Mouse (Mus musculus) stomach, embryonic 14.5 days (tissue): ENCODE measurements at regions not wholly inside any gene's neighbourhood (a gene's known extent, or its start where the extent isn't known, plus 50 kb on each side); places are given as distances from the start of the nearest gene placed in this dataset.

ENCODE experiments used
- ATAC-seq: fragments of 200-750 bp; cut with Nextera tagmentation; 2 replicates; pipeline ENCODE4 v1.8.0; 2017; ENCODE audit warnings: low read depth, moderate TSS enrichment; ENCODE audit not compliant: insufficient number of reproducible peaks, insufficient read depth, low FRiP score
- H3K27ac ChIP-seq: fragments of 300-500 bp; sonication (generic); 2 replicates; pipeline ENCODE4 v1.5.1; 2014; ENCODE audit warnings: mild to moderate bottlenecking, low read length, moderate library complexity, mixed read lengths
- H3K27me3 ChIP-seq: fragments of 300-500 bp; sonication (generic); 2 replicates; pipeline ENCODE4 v1.6.1; 2014; ENCODE audit warnings: low read length, control low read depth, mixed read lengths; ENCODE audit not compliant: control insufficient read depth, insufficient read depth
- H3K36me3 ChIP-seq: fragments of 300-500 bp; sonication (generic); 2 replicates; pipeline ENCODE4 v1.6.1; 2014; ENCODE audit warnings: mild to moderate bottlenecking, control low read depth, low read length, moderate library complexity, mixed read lengths; ENCODE audit not compliant: control insufficient read depth, insufficient read depth
- H3K4me1 ChIP-seq: fragments of 300-500 bp; sonication (generic); 2 replicates; pipeline ENCODE4 v1.6.1; 2014; ENCODE audit warnings: low read length, control low read depth, mixed read lengths; ENCODE audit not compliant: control insufficient read depth, insufficient read depth
- H3K4me2 ChIP-seq: fragments of 300-500 bp; sonication (generic); replicated peaks from 2 replicates; pipeline ENCODE4 v1.6.1; 2014; ENCODE audit warnings: low read depth, low read length, control low read depth
- H3K4me3 ChIP-seq: fragments of 300-500 bp; sonication (generic); 2 replicates; pipeline ENCODE4 v1.5.1; 2014; ENCODE audit warnings: low read depth, low read length, control low read depth
- H3K9ac ChIP-seq: fragments of 300-500 bp; sonication (generic); replicated peaks from 2 replicates; pipeline ENCODE4 v1.6.1; 2014; ENCODE audit warnings: low read depth, mild to moderate bottlenecking, control low read depth, low read length, moderate library complexity, mixed read lengths
- H3K9me3 ChIP-seq: fragments of 300-500 bp; sonication (generic); 2 replicates; pipeline ENCODE4 v1.6.1; 2016; ENCODE audit warnings: low read depth, low read length, control low read depth; ENCODE audit not compliant: control insufficient read depth
- WGBS: fragments of 180-500 bp; shearing (Covaris S2); extraction: QIAGEN DNeasy Blood & Tissue Kit; methylation state at CpG from one replicate; pipeline ENCODE4 v1.1.7; 2014; 5-methylcytosine and 5-hydroxymethylcytosine counted together

- H3K4me1 ChIP-seq: 0 out of 2 replicates have a peak, but pooled peaks cover 6% of the 10 kb centered on the region
- ATAC-seq: no peak
- H3K36me3 ChIP-seq: no peaks in the 10 kb centered on the region
- 72% methylated on average over 5 of the region's 5 CpGs for WGBS
- H3K9me3 ChIP-seq: no peaks in the 10 kb centered on the region
- no peak overlapping the region for H3K4me3 ChIP-seq
- H3K27ac ChIP-seq: no peak overlapping the region
- no peaks in the 10 kb centered on the region for H3K27me3 ChIP-seq
- no peak overlapping the region for H3K4me2 ChIP-seq
- H3K9ac ChIP-seq: no peak overlapping the region
Observed at GRCm38 (mm10) chr19:56131556-56131955, 155.4 kb upstream of the Habp2 start.

- H3K27ac ChIP-seq: no peak overlapping the region
- WGBS: 37% methylated on average over 7 of the region's 7 CpGs
- H3K4me3 ChIP-seq: no peak overlapping the region
- H3K36me3 ChIP-seq: no peaks in the 10 kb centered on the region
- no peak for ATAC-seq
- H3K9me3 ChIP-seq: no peaks in the 10 kb centered on the region
- H3K27me3 ChIP-seq: no peaks in the 10 kb centered on the region
- no peak overlapping the region for H3K4me2 ChIP-seq
- 0 out of 2 replicates have a peak, but pooled peaks cover 6% of the 10 kb centered on the region for H3K4me1 ChIP-seq
- H3K9ac ChIP-seq: no peak overlapping the region
Observed at GRCm38 (mm10) chr19:56132911-56133562, 153.9 kb upstream of the Habp2 start.

GRCm38 (mm10) chr19:56133565-56133964 lies 153.4 kb upstream of the Habp2 start:
- WGBS: 26% methylated on average over 5 of the region's 5 CpGs
- Histone ChIP-seq H3K36me3 (no peaks in the 10 kb centered on the region), H3K9me3 (no peaks in the 10 kb centered on the region), H3K27ac (no peak overlapping the region), H3K27me3 (no peaks in the 10 kb centered on the region), H3K9ac (no peak overlapping the region), H3K4me1 (0 out of 2 replicates have a peak, but pooled peaks cover 6% of the 10 kb centered on the region), H3K4me2 (no peak overlapping the region), H3K4me3 (no peak overlapping the region)
- ATAC-seq: no peak

GRCm38 (mm10) chr19:56134081-56134818 lies 152.7 kb upstream of the Habp2 start:
- Histone ChIP-seq H3K4me2 (no peak overlapping the region), H3K9ac (no peak overlapping the region), H3K4me3 (no peak overlapping the region), H3K4me1 (0 out of 2 replicates have a peak, but pooled peaks cover 6% of the 10 kb centered on the region), H3K27ac (no peak overlapping the region), H3K27me3 (no peaks in the 10 kb centered on the region), H3K9me3 (no peaks in the 10 kb centered on the region), H3K36me3 (no peaks in the 10 kb centered on the region)
- 17% methylated on average over 17 of the region's 17 CpGs for WGBS
- peak; percentile 86 for ATAC-seq

GRCm38 (mm10) chr19:56135306-56135928 lies 151.5 kb upstream of the Habp2 start:
- no peak overlapping the region for H3K27ac ChIP-seq
- H3K36me3 ChIP-seq: no peaks in the 10 kb centered on the region
- H3K4me1 ChIP-seq: 0 out of 2 replicates have a peak, but pooled peaks cover 6% of the 10 kb centered on the region
- no peak for ATAC-seq
- H3K27me3 ChIP-seq: no peaks in the 10 kb centered on the region
- H3K9ac ChIP-seq: no peak overlapping the region
- H3K4me2 ChIP-seq: no peak overlapping the region
- 81% methylated on average over 7 of the region's 7 CpGs for WGBS
- H3K4me3 ChIP-seq: no peak overlapping the region
- no peaks in the 10 kb centered on the region for H3K9me3 ChIP-seq

GRCm38 (mm10) chr19:56140540-56140939 lies 146.4 kb upstream of the Habp2 start:
- ATAC-seq: no peak
- H3K27ac ChIP-seq: no peak overlapping the region
- no peaks in the 10 kb centered on the region for H3K4me1 ChIP-seq
- no peak overlapping the region for H3K4me3 ChIP-seq
- peaks cover 15% of the 10 kb centered on the region; the same call in 1 of the 2 replicates for H3K9me3 ChIP-seq
- 77% methylated on average over 2 of the region's 2 CpGs for WGBS
- no peaks in the 10 kb centered on the region for H3K36me3 ChIP-seq
- H3K4me2 ChIP-seq: no peak overlapping the region
- no peaks in the 10 kb centered on the region for H3K27me3 ChIP-seq
- no peak overlapping the region for H3K9ac ChIP-seq

GRCm38 (mm10) chr19:56144221-56144620 lies 142.7 kb upstream of the Habp2 start:
- Histone ChIP-seq H3K9ac (no peak overlapping the region), H3K9me3 (peaks cover 15% of the 10 kb centered on the region; the same call in 1 of the 2 replicates), H3K4me2 (no peak overlapping the region), H3K27me3 (no peaks in the 10 kb centered on the region), H3K36me3 (no peaks in the 10 kb centered on the region), H3K4me3 (no peak overlapping the region), H3K4me1 (no peaks in the 10 kb centered on the region), H3K27ac (no peak overlapping the region)
- WGBS: 82% methylated on average over 5 of the region's 5 CpGs
- ATAC-seq: no peak

- no peak for ATAC-seq
- Histone ChIP-seq H3K36me3 (no peaks in the 10 kb centered on the region), H3K4me3 (no peak overlapping the region), H3K27ac (no peak overlapping the region), H3K27me3 (no peaks in the 10 kb centered on the region), H3K4me1 (no peaks in the 10 kb centered on the region), H3K9ac (no peak overlapping the region), H3K9me3 (no peaks in the 10 kb centered on the region), H3K4me2 (no peak overlapping the region)
- 77% methylated on average over 6 of the region's 6 CpGs for WGBS
Observed at GRCm38 (mm10) chr19:56157120-56157519, 129.8 kb upstream of the Habp2 start.
